Mouse (Mus musculus) telencephalon, adult 2 months (tissue): ENCODE results near the gene Nav1.

Experiments
- DNase-seq: peaks from one replicate; pipeline ENCODE4 v3.0.0-alpha.2; 2011; ENCODE audit warnings: low read depth, low spot score

The Nav1 gene

GRCm38 (mm10) chr1:135607019-135607418 lies at the start of gene Nav1:
Gene Nav1, minus strand, starts transcription at chr1:135607295.
- DNase-seq: no peak

- DNase-seq: no peak
Observed at GRCm38 (mm10) chr1:135653909-135654308, 46.8 kb upstream of the Nav1 start.

GRCm38 (mm10) chr1:135645459-135646195 lies 38.5 kb upstream of the Nav1 start:
- no peak for DNase-seq

GRCm38 (mm10) chr1:135644110-135644509 lies 37.0 kb upstream of the Nav1 start:
- no peak for DNase-seq

- no peak for DNase-seq
Observed at GRCm38 (mm10) chr1:135643691-135644090, 36.6 kb upstream of the Nav1 start.

GRCm38 (mm10) chr1:135639853-135640252 lies 32.8 kb upstream of the Nav1 start:
- DNase-seq: no peak

- no peak for DNase-seq
Observed at GRCm38 (mm10) chr1:135639093-135639492, 32.0 kb upstream of the Nav1 start.

- DNase-seq: no peak
Observed at GRCm38 (mm10) chr1:135637574-135638008, 30.5 kb upstream of the Nav1 start.

GRCm38 (mm10) chr1:135636111-135636511 lies 29.0 kb upstream of the Nav1 start:
- no peak for DNase-seq

GRCm38 (mm10) chr1:135635323-135636064 lies 28.4 kb upstream of the Nav1 start:
- no peak for DNase-seq

- no peak for DNase-seq
Observed at GRCm38 (mm10) chr1:135634791-135635190, 27.7 kb upstream of the Nav1 start.

- DNase-seq: no peak
Observed at GRCm38 (mm10) chr1:135633884-135634283, 26.8 kb upstream of the Nav1 start.

GRCm38 (mm10) chr1:135633478-135633877 lies 26.4 kb upstream of the Nav1 start:
- DNase-seq: no peak

GRCm38 (mm10) chr1:135632199-135632598 lies 25.1 kb upstream of the Nav1 start:
- DNase-seq: no peak

GRCm38 (mm10) chr1:135631515-135631914 lies 24.4 kb upstream of the Nav1 start:
- peak; percentile 54 for DNase-seq

GRCm38 (mm10) chr1:135629846-135630245 lies 22.8 kb upstream of the Nav1 start:
- no peak for DNase-seq

- peak; percentile 59 for DNase-seq
Observed at GRCm38 (mm10) chr1:135626218-135626617, 19.1 kb upstream of the Nav1 start.

- no peak for DNase-seq
Observed at GRCm38 (mm10) chr1:135625741-135626140, 18.6 kb upstream of the Nav1 start.

- DNase-seq: no peak
Observed at GRCm38 (mm10) chr1:135624646-135625045, 17.6 kb upstream of the Nav1 start.

- no peak for DNase-seq
Observed at GRCm38 (mm10) chr1:135623136-135623535, 16.0 kb upstream of the Nav1 start.

- no peak for DNase-seq
Observed at GRCm38 (mm10) chr1:135621307-135621706, 14.2 kb upstream of the Nav1 start.

GRCm38 (mm10) chr1:135619932-135620391 lies 12.9 kb upstream of the Nav1 start:
- DNase-seq: no peak

GRCm38 (mm10) chr1:135619130-135619529 lies 12.0 kb upstream of the Nav1 start:
- DNase-seq: no peak
